Mouse (Mus musculus) naive thymus-derived CD4-positive, alpha-beta T cell, adult 2 months (primary cell): ENCODE measurements around the gene Selenof.

ENCODE experiments used
- DNase-seq: peaks from one replicate; pipeline ENCODE4 v3.0.0-alpha.2; 2011; ENCODE audit warnings: low read depth

Gene Selenof

GRCm38 (mm10) chr3:144563916-144564315 is 6.2 kb upstream of the Selenof start:
- DNase-seq = no peak

DNA sequence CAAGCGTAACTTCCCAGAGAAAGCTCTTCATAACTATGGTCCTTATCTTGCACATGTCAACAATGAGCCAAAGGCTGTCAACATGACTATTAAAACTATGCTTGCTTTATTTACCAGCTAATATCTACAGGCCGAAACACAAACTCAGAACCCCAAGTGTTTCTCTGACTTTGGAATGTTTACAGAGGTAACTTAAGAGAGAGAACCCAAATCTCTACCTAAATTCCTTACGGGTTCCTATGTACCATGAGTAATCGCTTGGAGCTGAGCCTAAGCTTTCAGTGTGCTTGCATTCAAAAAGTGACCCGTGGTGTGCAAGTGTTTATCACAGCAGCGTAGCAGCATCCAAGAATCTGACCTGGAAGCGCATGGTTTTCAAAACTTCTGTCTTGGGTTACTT is 4.9 kb upstream of the Selenof start:
- no peak for DNase-seq

DNA sequence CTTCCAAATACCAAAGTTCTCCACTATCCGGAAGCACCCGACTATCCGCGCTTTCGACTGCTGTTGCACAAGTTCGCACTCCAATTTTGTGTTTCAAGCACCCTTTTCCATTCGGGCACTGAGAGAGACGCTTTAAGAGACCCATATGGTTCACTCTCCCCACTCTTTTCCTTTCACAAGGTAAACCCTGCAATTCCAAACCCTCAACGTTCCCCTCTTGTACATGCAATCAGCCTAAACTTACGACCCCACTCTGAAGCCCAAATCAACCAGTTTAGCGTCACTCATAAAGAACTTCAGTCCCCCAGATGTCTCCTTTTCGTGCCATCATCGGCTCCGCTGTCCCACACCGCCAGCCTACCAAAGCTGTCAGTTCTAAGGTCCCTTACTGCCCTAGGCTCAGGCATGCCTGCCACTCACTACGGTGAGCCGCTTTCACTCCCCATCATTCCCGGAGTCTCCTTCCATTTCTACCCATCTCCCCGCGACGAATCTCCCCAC is 1.2 kb upstream of the Selenof start:
- peak; percentile 38 for DNase-seq

DNA sequence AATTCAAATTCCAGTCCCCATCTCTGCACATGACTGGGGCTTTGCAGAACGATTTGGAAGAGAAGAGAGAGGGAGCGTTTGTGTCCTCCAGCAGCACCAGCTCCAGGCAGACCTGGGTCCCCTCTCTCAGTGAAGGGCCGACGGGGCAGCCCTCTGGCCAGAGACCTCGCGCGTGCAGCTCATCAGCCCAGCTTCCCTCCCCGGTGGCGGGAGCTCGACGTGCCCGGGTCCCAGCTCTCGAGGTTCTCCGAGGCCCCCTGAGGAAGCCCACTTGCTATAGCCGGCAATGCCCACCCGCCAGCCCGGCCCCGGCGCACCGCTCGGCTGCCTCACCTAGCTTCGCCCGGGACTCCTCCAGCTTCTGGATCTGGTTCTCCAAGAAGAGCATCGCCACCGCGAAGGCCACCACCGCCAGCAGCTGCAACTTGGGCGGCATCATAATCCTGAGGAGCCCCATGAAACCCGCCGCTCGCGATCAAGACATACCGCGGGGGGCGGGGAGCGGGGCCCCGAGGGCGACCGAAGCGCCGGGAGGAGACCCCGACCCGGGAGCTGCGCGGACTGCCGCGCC is 618 bp upstream of the Selenof start:
- no peak for DNase-seq

GRCm38 (mm10) chr3:144570816-144571487 is 848 bp downstream of the Selenof start:
- no peak for DNase-seq

- no peak for DNase-seq
Measured at GRCm38 (mm10) chr3:144574256-144574655, 4.2 kb downstream of the Selenof start.

DNA sequence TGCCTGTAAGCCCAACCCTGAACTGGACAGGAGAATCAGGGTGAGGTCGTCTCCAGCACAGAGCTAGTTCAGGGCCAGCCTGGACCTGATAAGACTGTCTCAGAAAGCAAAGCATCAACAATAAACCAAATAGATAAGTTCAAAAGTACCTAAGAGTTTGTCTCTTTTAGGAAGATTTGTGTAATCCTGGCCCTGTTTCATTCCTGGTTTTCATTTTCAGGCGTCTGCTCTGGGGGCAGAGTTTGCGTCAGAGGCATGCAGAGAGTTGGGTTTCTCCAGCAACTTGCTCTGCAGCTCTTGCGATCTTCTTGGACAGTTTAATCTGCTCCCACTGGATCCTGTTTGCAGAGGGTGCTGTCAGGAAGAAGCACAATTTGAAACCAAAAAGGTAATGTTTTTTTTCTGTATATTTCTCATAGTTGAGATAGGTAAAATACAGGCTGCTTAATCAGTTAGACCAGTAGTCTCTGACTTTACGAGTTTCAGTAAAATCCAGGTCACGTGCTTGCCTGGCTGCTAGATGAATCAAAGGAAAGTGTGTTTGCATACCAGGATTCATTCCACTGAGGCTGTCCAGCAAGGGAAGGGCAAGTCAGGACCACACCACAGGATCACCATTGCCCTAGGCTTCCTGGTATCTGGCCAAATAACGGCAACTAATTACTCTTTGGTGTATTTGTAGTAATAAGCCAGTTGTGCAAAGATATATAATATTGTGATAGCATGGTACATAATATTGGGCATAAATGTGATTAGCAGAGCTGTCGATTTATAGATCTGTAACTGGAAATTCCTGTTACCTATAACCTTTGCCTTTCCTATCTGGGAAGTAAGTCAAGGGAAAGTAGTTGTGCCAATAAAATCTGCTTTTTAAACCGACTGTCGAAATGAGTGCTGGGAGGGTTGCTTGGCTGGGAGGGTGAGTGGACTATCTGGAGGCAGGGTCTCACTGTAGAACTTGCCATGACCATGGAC is 7.5 kb downstream of the Selenof start:
- no peak for DNase-seq

GRCm38 (mm10) chr3:144578921-144579320 is 8.8 kb downstream of the Selenof start:
- DNase-seq = no peak

- no peak for DNase-seq
Measured at GRCm38 (mm10) chr3:144579796-144580195, 9.7 kb downstream of the Selenof start.

- no peak for DNase-seq
Measured at GRCm38 (mm10) chr3:144580281-144580680, 10.2 kb downstream of the Selenof start.

- no peak for DNase-seq
Measured at GRCm38 (mm10) chr3:144581842-144582241, 11.7 kb downstream of the Selenof start.

DNA sequence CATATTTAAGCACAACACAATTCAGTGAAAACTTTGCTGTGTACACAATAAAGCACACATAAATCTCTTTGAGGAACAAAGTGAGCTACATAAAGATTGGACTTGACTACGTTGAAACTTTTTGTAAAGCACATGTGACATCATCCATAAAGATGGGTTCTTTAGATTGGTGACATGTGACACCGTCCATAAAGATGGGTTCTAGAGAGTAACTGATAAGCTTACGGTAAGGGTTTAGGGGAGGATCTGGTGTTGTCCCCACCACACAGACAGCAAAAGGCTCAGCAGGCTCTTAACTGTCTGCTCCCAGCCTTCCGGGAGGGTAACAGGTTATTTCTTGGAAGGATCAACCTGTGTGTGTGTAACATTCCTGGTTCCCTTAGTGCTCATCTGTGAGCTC is 12.2 kb downstream of the Selenof start:
- no peak for DNase-seq

GRCm38 (mm10) chr3:144583789-144584188 is 13.7 kb downstream of the Selenof start:
- no peak for DNase-seq

DNA sequence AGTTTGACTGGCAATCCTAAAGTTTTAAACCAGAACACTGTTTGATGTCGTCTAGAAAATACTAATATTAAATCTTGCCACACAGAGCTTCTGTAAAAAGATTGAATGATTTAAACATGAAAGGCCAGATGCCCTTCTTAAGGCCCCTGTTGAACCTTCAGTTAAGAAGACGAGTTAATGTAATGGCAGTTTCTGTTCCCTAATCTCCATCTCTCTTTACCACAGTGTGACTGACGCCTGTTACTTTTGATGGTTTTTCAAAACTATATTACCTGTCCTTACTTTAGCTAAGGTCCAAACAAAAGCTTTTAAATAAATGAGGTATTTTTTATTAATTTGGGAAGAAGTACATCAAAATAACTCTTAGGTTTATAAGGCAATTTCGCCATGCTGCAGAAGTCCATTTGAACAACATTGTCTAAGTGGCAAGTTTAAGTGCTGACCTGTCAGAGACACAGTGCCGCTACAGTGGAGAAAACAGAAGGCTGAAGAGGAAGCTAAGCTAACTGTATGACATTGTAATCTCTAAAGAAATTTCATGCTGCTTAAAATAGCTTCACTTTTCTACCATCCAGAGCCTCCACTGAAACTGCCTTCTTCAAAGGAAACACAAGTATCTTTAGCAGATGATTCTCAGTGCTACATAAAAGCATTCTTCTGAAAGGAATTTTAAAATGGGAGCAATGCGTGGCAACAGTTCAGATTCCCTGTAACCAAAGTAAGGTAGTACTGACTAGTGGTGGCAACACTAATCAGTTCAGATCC is 14.9 kb downstream of the Selenof start:
- DNase-seq = no peak

DNA sequence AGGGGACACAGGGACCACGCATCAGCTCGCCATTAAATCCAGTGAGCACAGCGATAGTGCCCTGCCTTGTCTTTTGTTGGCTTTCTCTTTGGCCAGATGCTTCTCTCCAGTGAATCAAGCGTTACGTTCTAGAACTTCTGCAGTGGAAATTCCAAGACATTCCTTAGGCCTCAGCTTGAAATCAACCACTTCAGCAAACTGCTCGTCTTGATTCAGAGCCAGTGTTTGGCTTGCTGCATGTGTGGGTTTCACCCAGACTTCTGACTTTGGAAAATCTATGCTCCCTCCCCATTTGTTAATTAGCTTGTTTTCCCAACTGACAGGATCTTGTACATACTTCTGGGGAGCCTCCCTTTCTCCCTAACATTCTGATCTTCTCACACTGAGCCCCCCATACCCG is 16.6 kb downstream of the Selenof start:
- no peak for DNase-seq

DNA sequence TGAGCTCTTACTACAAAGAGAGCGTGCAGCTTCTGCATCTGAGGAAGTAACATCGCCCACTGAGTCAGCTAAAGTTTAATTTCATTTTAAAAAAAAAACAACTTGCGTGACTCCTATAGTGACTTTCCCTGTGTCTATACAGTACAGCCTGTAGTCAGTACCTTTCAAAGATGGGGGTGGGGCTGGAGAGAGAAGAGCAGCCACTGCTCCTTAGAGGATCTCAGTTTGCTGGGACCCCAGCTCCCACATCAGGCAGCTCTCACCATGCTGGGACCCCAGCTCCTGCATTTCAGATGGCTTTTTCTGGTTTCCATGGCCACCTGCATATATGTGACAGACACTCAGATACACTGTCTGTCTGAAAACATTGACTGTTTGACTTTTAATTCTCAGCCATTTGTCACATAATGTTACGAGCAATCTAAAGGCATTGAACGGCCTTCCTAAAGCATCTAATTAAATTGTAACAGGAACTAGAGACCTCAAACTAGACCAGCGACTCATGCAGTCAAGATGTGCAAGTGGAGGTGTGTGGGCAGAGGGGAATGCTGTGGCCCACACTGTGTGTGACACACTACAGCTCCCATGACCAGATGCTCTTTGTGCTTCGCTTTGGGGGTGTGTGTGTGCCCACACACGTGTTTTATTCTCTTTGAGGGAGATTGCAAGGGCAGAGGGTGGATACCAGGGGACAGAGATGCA is 19.2 kb downstream of the Selenof start:
- DNase-seq = no peak

GRCm38 (mm10) chr3:144592992-144593785 is 23.1 kb downstream of the Selenof start:
- no peak for DNase-seq

DNA sequence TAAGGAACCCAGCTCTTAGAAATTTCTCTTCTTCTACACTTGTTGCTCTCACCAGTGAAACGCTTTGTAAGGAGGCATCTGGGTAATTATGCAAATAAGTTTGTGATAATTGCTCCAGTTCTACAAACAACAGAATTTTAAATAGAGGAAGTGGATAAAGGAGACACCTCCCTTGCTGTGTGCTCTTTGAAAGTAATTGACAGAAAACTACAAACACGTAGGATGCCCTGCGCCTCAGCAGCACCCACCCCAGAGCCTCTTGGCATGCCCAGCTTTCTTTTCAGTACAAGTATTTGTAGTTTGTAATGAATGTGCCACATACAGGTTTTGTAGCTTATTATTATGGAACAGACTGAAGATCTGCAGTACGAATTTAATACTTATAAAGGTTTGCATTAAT is 27.0 kb downstream of the Selenof start:
- DNase-seq = no peak

GRCm38 (mm10) chr3:144597790-144598467 is 27.8 kb downstream of the Selenof start:
- no peak for DNase-seq

- no peak for DNase-seq
Measured at GRCm38 (mm10) chr3:144602413-144602812, 32.3 kb downstream of the Selenof start.
